Mouse (Mus musculus) kidney, postnatal 10 days (tissue): ENCODE data around the gene Rapgef2.

Experiments used
- DNase-seq: peaks from one replicate; pipeline ENCODE4 v3.0.0; 2021; ENCODE audit warnings: mixed read lengths

Rapgef2 gene

GRCm38 (mm10) chr3:79161093-79161723 is 125.1 kb downstream of the Rapgef2 start:
- no peak for DNase-seq

GRCm38 (mm10) chr3:79158254-79158653 is 128.1 kb downstream of the Rapgef2 start:
- no peak for DNase-seq

- no peak for DNase-seq
These were observed 133.3 kb downstream of the Rapgef2 start for GRCm38 (mm10) chr3:79153039-79153487.

- DNase-seq: peak; percentile 31
These were observed 140.8 kb downstream of the Rapgef2 start for GRCm38 (mm10) chr3:79145407-79146055.

GRCm38 (mm10) chr3:79144672-79145406 is 141.5 kb downstream of the Rapgef2 start:
- DNase-seq: no peak

GRCm38 (mm10) chr3:79144085-79144484 is 142.2 kb downstream of the Rapgef2 start:
- DNase-seq: no peak

GRCm38 (mm10) chr3:79139245-79139644 is 147.1 kb downstream of the Rapgef2 start:
- peak; percentile 36 for DNase-seq

GRCm38 (mm10) chr3:79138601-79139000 is 147.7 kb downstream of the Rapgef2 start:
- DNase-seq: no peak

GRCm38 (mm10) chr3:79130991-79131390 is 155.3 kb downstream of the Rapgef2 start:
- DNase-seq: no peak

- no peak for DNase-seq
These were observed 157.2 kb downstream of the Rapgef2 start for GRCm38 (mm10) chr3:79129044-79129600.

- DNase-seq: no peak
These were observed 158.5 kb downstream of the Rapgef2 start for GRCm38 (mm10) chr3:79127797-79128196.

- DNase-seq: no peak
These were observed 159.5 kb downstream of the Rapgef2 start for GRCm38 (mm10) chr3:79126857-79127256.

- no peak for DNase-seq
These were observed 164.9 kb downstream of the Rapgef2 start for GRCm38 (mm10) chr3:79121391-79121790.

- DNase-seq: no peak
These were observed 166.3 kb downstream of the Rapgef2 start for GRCm38 (mm10) chr3:79119983-79120382.

- peak; percentile 37 for DNase-seq
These were observed 176.2 kb downstream of the Rapgef2 start for GRCm38 (mm10) chr3:79110153-79110552.

- DNase-seq: no peak
These were observed 178.1 kb downstream of the Rapgef2 start for GRCm38 (mm10) chr3:79108246-79108645.

- no peak for DNase-seq
These were observed 180.0 kb downstream of the Rapgef2 start for GRCm38 (mm10) chr3:79106360-79106759.

- DNase-seq: no peak
These were observed 182.7 kb downstream of the Rapgef2 start for GRCm38 (mm10) chr3:79103604-79104003.

- no peak for DNase-seq
These were observed 184.6 kb downstream of the Rapgef2 start for GRCm38 (mm10) chr3:79101737-79102136.

GRCm38 (mm10) chr3:79100831-79101230 is 185.5 kb downstream of the Rapgef2 start:
- no peak for DNase-seq

- no peak for DNase-seq
These were observed 197.2 kb downstream of the Rapgef2 start for GRCm38 (mm10) chr3:79089091-79089490.

- DNase-seq: peak; percentile 19
These were observed 197.9 kb downstream of the Rapgef2 start for GRCm38 (mm10) chr3:79088461-79088860.

GRCm38 (mm10) chr3:79086282-79086681 is 200.0 kb downstream of the Rapgef2 start:
- no peak for DNase-seq
